Mouse (Mus musculus): Measurements from ENCODE around the gene Ddt. TPM values are rescaled to one million over a fixed set of nuclear protein-coding genes. Genes with fewer than 3 reads are reported as not detected.

Gene Ddt
- polyA plus RNA-seq (2012; rRNA removed): 116 and 138 TPM in 2 replicates
- 169 and 176 TPM in 2 replicates for polyA plus RNA-seq (2014; fragmentation: Nextera tagmentation; extraction: Ambion mirVana)

DNA sequence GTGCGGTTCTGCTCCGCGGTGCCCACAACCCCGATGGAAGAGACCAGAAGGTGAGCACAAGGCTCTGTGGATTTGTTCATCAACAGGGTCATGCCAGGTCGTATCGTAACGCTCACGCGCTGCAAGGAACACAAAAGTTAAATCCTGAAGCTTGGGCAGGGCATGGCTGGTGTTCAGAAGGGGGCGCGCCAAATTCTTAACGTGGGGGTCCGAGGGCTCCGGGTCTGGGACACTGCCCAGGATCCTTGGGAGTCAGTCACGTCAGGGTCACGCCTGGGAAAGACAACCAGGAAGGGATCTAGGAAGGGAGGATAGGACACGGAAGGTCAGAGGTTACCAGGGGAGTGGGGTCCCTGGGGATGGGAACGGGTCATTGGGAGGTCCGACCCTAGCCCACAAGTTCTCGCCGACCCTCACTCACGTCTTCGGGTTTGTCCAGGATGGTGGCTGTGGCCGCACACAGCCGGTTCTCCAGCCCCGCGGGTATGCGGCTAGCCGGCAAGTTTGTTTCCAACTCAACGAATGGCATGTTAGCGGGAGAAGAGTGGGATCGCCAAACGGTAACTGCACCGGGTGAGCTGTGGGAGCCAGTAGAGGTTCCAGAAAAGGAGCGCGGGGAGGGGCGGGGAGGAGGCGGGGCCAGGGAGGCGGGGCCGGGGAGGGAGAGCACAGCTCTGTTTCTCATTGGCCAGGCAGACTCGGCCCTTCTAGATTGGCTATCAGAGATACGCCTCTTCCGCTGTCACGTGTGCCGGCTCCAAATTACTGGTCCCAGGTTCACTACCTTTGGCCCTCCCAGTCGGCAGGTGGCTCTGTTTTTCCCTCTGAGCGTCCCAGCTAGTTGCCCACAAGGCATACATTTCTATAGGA lies at the start of gene Ddt:
Gene Ddt, minus strand, starts transcription at position 620 of the 870 bp plus-strand sequence.
- peaks cover 4 to 5% of the 10 kb centered on the region in 2 experiments for H3K4me1 ChIP-seq (replicated peaks; ENCODE audit: control insufficient read depth in 2 of 2, insufficient read depth in 2 of 2, low read length in 1 of 2)
- WGBS (ENCODE audit: insufficient replicate concordance): under 1% methylated on average over 45 of the region's 47 CpGs
- peak; percentile 89 for ATAC-seq (ENCODE audit: insufficient read depth)
- no peaks in the 10 kb centered on the region for H3K9me3 ChIP-seq (ENCODE audit: control insufficient read depth, low read length)
- peak within 1 kb of the TSS; percentile 73 for H3K9ac ChIP-seq (replicated peaks)
- H3K27ac ChIP-seq: no peak within 1 kb of the TSS
- peak within 1 kb of the TSS; percentile 99 for H3K4me2 ChIP-seq (ENCODE audit: low read depth)
- H3K36me3 ChIP-seq (replicated peaks; ENCODE audit: control insufficient read depth, insufficient read depth, low read depth): no peaks in the 10 kb centered on the region
- H3K27me3 ChIP-seq (ENCODE audit: control insufficient read depth, insufficient read depth, low read length): no peaks in the 10 kb centered on the region
- TF ChIP-seq CTCF (IDR thresholded peaks at IDR 0.05; ENCODE audit: low read depth) (peak; percentile 53), EP300 (IDR thresholded peaks at IDR 0.05; ENCODE audit: low read depth) (no peak)
- H3K4me3 ChIP-seq (ENCODE audit: insufficient read depth in 1 of 2, low read depth in 2 of 2, low read length in 2 of 2): peak within 1 kb of the TSS; percentile 63 to 80
- peak; percentile 84 to 86 (median 84) for DNase-seq (ENCODE audit: low read depth in 3 of 3, low spot score in 3 of 3)

DNA sequence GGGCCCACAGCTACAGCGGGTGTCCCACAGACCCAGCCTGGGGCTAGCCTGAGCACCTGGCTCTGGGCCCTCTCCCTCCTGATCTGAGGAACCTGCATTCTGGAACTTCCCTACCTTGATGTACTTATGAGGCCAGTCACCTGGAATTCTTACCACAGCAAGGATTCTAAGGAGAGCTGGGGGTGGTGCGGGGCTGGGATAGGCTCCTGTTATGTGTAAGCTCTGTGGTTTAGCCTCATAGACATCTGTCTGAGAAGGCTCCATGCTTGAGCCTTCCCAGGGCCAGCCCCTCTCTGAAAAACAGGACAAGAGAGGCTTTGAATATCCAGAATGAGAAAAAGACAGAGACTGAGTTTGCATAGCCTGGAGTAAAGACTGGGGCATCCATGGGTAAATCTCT lies 49.2 kb upstream of the Ddt start, which contains the start of gene Gstt4:
Gene Gstt4, minus strand, starts transcription at position 101 of the 400 bp plus-strand sequence.
- H3K9me3 ChIP-seq (ENCODE audit: control insufficient read depth, low read length): no peaks in the 10 kb centered on the region
- no peak for DNase-seq (ENCODE audit: low read depth in 3 of 3, low spot score in 3 of 3)
- no peak within 1 kb of the TSS for H3K4me3 ChIP-seq (ENCODE audit: insufficient read depth in 1 of 2, low read depth in 2 of 2, low read length in 2 of 2)
- H3K9ac ChIP-seq (replicated peaks): no peak within 1 kb of the TSS
- H3K27me3 ChIP-seq (ENCODE audit: control insufficient read depth, insufficient read depth, low read length): no peaks in the 10 kb centered on the region
- H3K4me1 ChIP-seq (replicated peaks; ENCODE audit: control insufficient read depth in 2 of 2, insufficient read depth in 2 of 2, low read length in 1 of 2): no peaks in the 10 kb centered on the region
- no peak within 1 kb of the TSS for H3K27ac ChIP-seq
- H3K4me2 ChIP-seq (ENCODE audit: low read depth): no peak within 1 kb of the TSS
- WGBS (ENCODE audit: insufficient replicate concordance): 81% methylated on average over 2 of the region's 2 CpGs
- H3K36me3 ChIP-seq (replicated peaks; ENCODE audit: control insufficient read depth, insufficient read depth, low read depth): no peaks in the 10 kb centered on the region
- no peak for TF ChIP-seq CTCF (IDR thresholded peaks at IDR 0.05; ENCODE audit: low read depth)
- TF ChIP-seq EP300 (IDR thresholded peaks at IDR 0.05; ENCODE audit: low read depth): no peak
- no peak for ATAC-seq (ENCODE audit: insufficient read depth)

DNA sequence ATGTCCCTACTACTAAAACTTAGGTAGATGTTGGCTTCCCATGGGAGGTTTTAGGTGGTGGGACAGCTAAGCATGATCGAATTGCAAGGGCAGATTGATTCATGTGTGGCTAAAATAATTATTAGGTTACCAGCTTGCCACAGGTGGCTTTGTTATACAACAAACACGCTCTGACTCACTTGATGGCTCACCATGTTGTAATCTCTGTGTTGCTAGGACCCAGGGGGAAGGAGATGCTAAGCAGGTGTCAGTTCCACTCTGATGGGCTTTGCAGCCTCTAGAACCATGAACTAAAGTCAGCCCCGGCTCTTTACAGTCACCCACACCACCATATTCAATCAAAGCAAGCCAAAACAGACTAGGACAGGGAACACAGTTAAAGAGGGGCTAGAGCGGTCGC lies 46.7 kb upstream of the Ddt start:
- H3K4me3 ChIP-seq (ENCODE audit: insufficient read depth in 1 of 2, low read depth in 2 of 2, low read length in 2 of 2): no peak overlapping the region
- no peaks in the 10 kb centered on the region for H3K9me3 ChIP-seq (ENCODE audit: control insufficient read depth, low read length)
- H3K27ac ChIP-seq: no peak overlapping the region
- H3K4me2 ChIP-seq (ENCODE audit: low read depth): no peak overlapping the region
- H3K27me3 ChIP-seq (ENCODE audit: control insufficient read depth, insufficient read depth, low read length): no peaks in the 10 kb centered on the region
- WGBS (ENCODE audit: insufficient replicate concordance): 66% methylated on average over 5 of the region's 5 CpGs
- TF ChIP-seq CTCF (IDR thresholded peaks at IDR 0.05; ENCODE audit: low read depth) (no peak), EP300 (IDR thresholded peaks at IDR 0.05; ENCODE audit: low read depth) (no peak)
- DNase-seq (ENCODE audit: low read depth in 3 of 3, low spot score in 3 of 3): no peak
- no peak for ATAC-seq (ENCODE audit: insufficient read depth)
- no peaks in the 10 kb centered on the region for H3K4me1 ChIP-seq (replicated peaks; ENCODE audit: control insufficient read depth in 2 of 2, insufficient read depth in 2 of 2, low read length in 1 of 2)
- H3K9ac ChIP-seq (replicated peaks): no peak overlapping the region
- H3K36me3 ChIP-seq (replicated peaks; ENCODE audit: control insufficient read depth, insufficient read depth, low read depth): no peaks in the 10 kb centered on the region

DNA sequence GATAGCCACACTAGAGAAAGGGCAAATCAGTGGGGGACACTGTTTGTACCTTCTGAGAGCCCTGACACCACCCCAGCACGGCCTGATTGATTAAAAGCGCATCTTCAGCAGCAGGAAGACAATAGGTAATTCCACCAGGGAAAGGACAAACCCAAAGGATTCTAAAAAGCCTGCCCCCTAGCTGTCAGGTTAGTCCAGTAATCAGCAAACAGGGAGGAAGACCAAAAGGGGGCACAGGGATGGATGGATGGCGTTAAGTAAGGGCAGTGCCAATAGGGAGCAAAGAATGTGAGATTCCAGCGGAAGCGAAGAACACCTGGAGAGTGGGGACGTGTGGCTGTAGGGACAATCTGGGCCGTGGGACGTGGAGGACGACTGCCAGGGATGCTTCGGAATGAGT lies 45.4 kb upstream of the Ddt start:
- WGBS (ENCODE audit: insufficient replicate concordance): 50% methylated on average over 10 of the region's 10 CpGs
- Histone ChIP-seq H3K27ac (no peak overlapping the region), H3K27me3 (ENCODE audit: control insufficient read depth, insufficient read depth, low read length) (no peaks in the 10 kb centered on the region), H3K9me3 (ENCODE audit: control insufficient read depth, low read length) (no peaks in the 10 kb centered on the region), H3K4me3 (ENCODE audit: insufficient read depth in 1 of 2, low read depth in 2 of 2, low read length in 2 of 2) (no peak overlapping the region), H3K4me2 (ENCODE audit: low read depth) (no peak overlapping the region), H3K4me1 (replicated peaks; ENCODE audit: control insufficient read depth in 2 of 2, insufficient read depth in 2 of 2, low read length in 1 of 2) (no peaks in the 10 kb centered on the region), H3K36me3 (replicated peaks; ENCODE audit: control insufficient read depth, insufficient read depth, low read depth) (no peaks in the 10 kb centered on the region), H3K9ac (replicated peaks) (no peak overlapping the region)
- DNase-seq (ENCODE audit: low read depth in 3 of 3, low spot score in 3 of 3): no peak
- no peak for ATAC-seq (ENCODE audit: insufficient read depth)
- TF ChIP-seq CTCF (IDR thresholded peaks at IDR 0.05; ENCODE audit: low read depth) (peak; percentile 46; the same call in 1 of the 2 replicates), EP300 (IDR thresholded peaks at IDR 0.05; ENCODE audit: low read depth) (no peak)

DNA sequence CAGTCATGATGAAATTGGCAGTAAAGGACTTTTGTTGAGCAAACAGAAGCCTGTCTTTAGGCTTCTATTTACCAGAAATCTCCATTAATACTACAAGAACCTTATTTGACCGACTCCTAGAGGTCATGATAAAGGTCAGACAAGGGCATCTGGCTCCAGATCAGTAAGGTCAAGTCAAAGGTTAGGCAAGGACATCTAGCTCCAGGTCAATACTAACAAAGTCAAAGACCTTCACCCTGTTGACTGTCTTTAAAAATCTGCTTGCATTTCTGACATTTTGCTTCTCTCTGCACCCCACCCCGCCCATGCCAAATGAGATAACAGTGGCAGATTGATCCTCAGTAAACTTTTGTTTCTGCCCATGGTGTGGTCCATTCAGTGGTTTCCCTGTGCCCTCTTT lies 31.0 kb upstream of the Ddt start:
- H3K27me3 ChIP-seq (ENCODE audit: control insufficient read depth, insufficient read depth, low read length): no peaks in the 10 kb centered on the region
- no peak overlapping the region for H3K9ac ChIP-seq (replicated peaks)
- no peak overlapping the region for H3K4me2 ChIP-seq (ENCODE audit: low read depth)
- H3K4me1 ChIP-seq (replicated peaks; ENCODE audit: control insufficient read depth in 2 of 2, insufficient read depth in 2 of 2, low read length in 1 of 2): peaks cover 0 to 3% of the 10 kb centered on the region in 2 experiments; a peak in 1 of 4 replicates
- no peaks in the 10 kb centered on the region for H3K9me3 ChIP-seq (ENCODE audit: control insufficient read depth, low read length)
- H3K36me3 ChIP-seq (replicated peaks; ENCODE audit: control insufficient read depth, insufficient read depth, low read depth): no peaks in the 10 kb centered on the region
- no peak for DNase-seq (ENCODE audit: low read depth in 3 of 3, low spot score in 3 of 3)
- H3K4me3 ChIP-seq (ENCODE audit: insufficient read depth in 1 of 2, low read depth in 2 of 2, low read length in 2 of 2): no peak overlapping the region
- ATAC-seq (ENCODE audit: insufficient read depth): no peak
- no peak overlapping the region for H3K27ac ChIP-seq
- 30% methylated on average over 2 of the region's 2 CpGs for WGBS (ENCODE audit: insufficient replicate concordance)
- TF ChIP-seq EP300 (IDR thresholded peaks at IDR 0.05; ENCODE audit: low read depth): no peak
- TF ChIP-seq CTCF (IDR thresholded peaks at IDR 0.05; ENCODE audit: low read depth): no peak

Data from liver, embryonic 14.5 days (tissue).